Mouse (Mus musculus) limb, embryonic 10.5 days (tissue): ENCODE data around the gene Spink4. TPM values are rescaled to one million over a fixed set of nuclear protein-coding genes. Genes with fewer than 3 reads are reported as not detected.

Experiments used
- DNase-seq: peaks from one replicate; pipeline ENCODE4 v3.0.0-alpha.2; 2017; ENCODE audit warnings: low spot score
- H3K27ac ChIP-seq: fragments of 300-500 bp; sonication (generic); 2 replicates; pipeline ENCODE4 v1.5.1; 2016; ENCODE audit warnings: mild to moderate bottlenecking
- H3K27me3 ChIP-seq: fragments of 300-500 bp; sonication (generic); 2 replicates; pipeline ENCODE4 v1.6.1; 2016; ENCODE audit warnings: low read depth, mild to moderate bottlenecking; ENCODE audit not compliant: poor library complexity, severe bottlenecking
- H3K36me3 ChIP-seq: fragments of 300-500 bp; sonication (generic); 2 replicates; pipeline ENCODE4 v1.6.1; 2016; ENCODE audit warnings: mild to moderate bottlenecking, moderate library complexity
- H3K4me1 ChIP-seq: fragments of 300-500 bp; sonication (generic); 2 replicates; pipeline ENCODE4 v1.6.1; 2016
- H3K4me3 ChIP-seq: fragments of 300-500 bp; sonication (generic); 2 replicates; pipeline ENCODE4 v1.5.1; 2016; ENCODE audit warnings: mild to moderate bottlenecking, moderate library complexity
- H3K9me3 ChIP-seq: fragments of 300-500 bp; sonication (generic); replicated peaks from 2 replicates; pipeline ENCODE4 v1.6.1; 2016; ENCODE audit warnings: mild to moderate bottlenecking
- WGBS: fragments of 180-500 bp; shearing (Covaris S2); methylation state at CpG from one replicate; pipeline ENCODE4 v1.1.7; 2016; 5-methylcytosine and 5-hydroxymethylcytosine counted together
- polyA plus RNA-seq: library from polyadenylated mRNA; unstranded; fragments of >200 nt; fragmentation: Nextera tagmentation; extraction: Ambion mirVana; gene quantifications from 2 replicates; pipeline ENCODE4 v1.2.1, GENCODE M21; 2016

The Spink4 gene
- not detected in 2 replicates for polyA plus RNA-seq

DNA sequence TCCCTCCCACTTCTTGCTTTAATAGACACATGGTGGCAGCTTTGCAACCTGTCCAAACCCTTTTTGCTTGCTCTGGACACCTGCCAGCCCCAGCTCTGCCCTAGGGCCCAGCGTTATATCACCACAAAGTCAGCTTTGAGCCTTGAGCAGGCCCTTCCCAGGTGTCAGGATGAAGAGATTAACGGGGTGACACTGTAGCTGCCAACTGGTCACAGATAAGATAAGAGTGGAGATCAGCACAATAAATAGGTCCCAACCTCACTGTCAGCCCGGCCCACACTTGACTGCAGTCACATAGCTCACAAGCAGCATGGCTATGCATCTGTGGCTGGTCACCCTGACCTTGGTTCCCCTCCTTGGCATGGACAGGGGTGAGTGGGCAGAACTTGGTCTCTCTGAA is at the start of gene Spink4:
Spink4 (plus strand) TSS at position 268 of the 400 bp plus-strand sequence.
- Histone ChIP-seq H3K4me1 (no peaks in the 10 kb centered on the region), H3K9me3 (no peaks in the 10 kb centered on the region), H3K36me3 (no peaks in the 10 kb centered on the region), H3K4me3 (no peak within 1 kb of the TSS), H3K27ac (no peak within 1 kb of the TSS), H3K27me3 (no peaks in the 10 kb centered on the region)
- DNase-seq: no peak
- WGBS: 46% methylated on average over 3 of the region's 3 CpGs

DNA sequence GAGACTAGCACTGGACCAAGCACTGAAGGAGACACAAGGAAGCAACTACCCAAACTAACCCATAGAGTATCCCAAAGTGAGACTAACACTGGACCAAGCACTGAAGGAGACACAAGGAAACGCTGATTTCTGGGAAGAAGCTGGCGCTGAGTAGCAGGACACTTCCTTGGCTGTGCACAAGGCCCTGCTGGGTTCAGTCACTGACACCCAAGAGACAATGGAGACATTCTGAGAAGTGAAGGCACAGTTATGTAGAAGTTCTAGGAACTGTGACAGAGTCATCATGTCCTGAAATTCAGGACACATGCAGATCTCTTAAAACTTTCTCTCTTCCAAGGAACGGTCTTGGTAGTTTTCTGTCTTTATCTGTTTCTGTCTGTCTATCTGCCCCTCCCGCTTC is 49.6 kb upstream of the Spink4 start:
- Histone ChIP-seq H3K9me3 (no peaks in the 10 kb centered on the region), H3K4me3 (no peak overlapping the region), H3K27ac (no peak overlapping the region), H3K4me1 (peaks cover 29% of the 10 kb centered on the region), H3K36me3 (no peaks in the 10 kb centered on the region), H3K27me3 (no peaks in the 10 kb centered on the region)
- 90% methylated on average over 4 of the region's 4 CpGs for WGBS
- DNase-seq: no peak

GRCm38 (mm10) chr4:40872129-40872528 is 47.7 kb upstream of the Spink4 start:
- no peaks in the 10 kb centered on the region for H3K9me3 ChIP-seq
- peaks cover 43% of the 10 kb centered on the region for H3K4me1 ChIP-seq
- DNase-seq: no peak
- H3K36me3 ChIP-seq: no peaks in the 10 kb centered on the region
- WGBS: 94% methylated on average over 3 of the region's 3 CpGs
- no peak overlapping the region for H3K27ac ChIP-seq
- no peak overlapping the region for H3K4me3 ChIP-seq
- H3K27me3 ChIP-seq: no peaks in the 10 kb centered on the region

GRCm38 (mm10) chr4:40873320-40873719 is 46.5 kb upstream of the Spink4 start:
- 75% methylated on average over 2 of the region's 2 CpGs for WGBS
- Histone ChIP-seq H3K4me1 (peaks cover 52% of the 10 kb centered on the region), H3K9me3 (no peaks in the 10 kb centered on the region), H3K27me3 (no peaks in the 10 kb centered on the region), H3K27ac (peak overlapping the region; percentile 72), H3K4me3 (no peak overlapping the region), H3K36me3 (no peaks in the 10 kb centered on the region)
- no peak for DNase-seq

GRCm38 (mm10) chr4:40874151-40874600 is 45.7 kb upstream of the Spink4 start:
- Histone ChIP-seq H3K27ac (peak overlapping the region; percentile 72), H3K36me3 (no peaks in the 10 kb centered on the region), H3K4me3 (0 out of 2 replicates have a peak overlapping the region, but pooled peaks have one; percentile 18), H3K9me3 (no peaks in the 10 kb centered on the region), H3K4me1 (peaks cover 49% of the 10 kb centered on the region), H3K27me3 (no peaks in the 10 kb centered on the region)
- DNase-seq: peak; percentile 47
- 33% methylated on average over 6 of the region's 6 CpGs for WGBS

- Histone ChIP-seq H3K9me3 (no peaks in the 10 kb centered on the region), H3K27ac (peak overlapping the region; percentile 72), H3K36me3 (no peaks in the 10 kb centered on the region), H3K4me3 (no peak overlapping the region), H3K27me3 (no peaks in the 10 kb centered on the region), H3K4me1 (peaks cover 49% of the 10 kb centered on the region)
- no peak for DNase-seq
- WGBS: 82% methylated on average over 5 of the region's 5 CpGs
These were observed 44.9 kb upstream of the Spink4 start for GRCm38 (mm10) chr4:40874794-40875552.

- H3K4me3 ChIP-seq: no peak overlapping the region
- DNase-seq: no peak
- peaks cover 49% of the 10 kb centered on the region for H3K4me1 ChIP-seq
- peak overlapping the region; percentile 59; the same call in 1 of the 2 replicates for H3K27ac ChIP-seq
- no peaks in the 10 kb centered on the region for H3K9me3 ChIP-seq
- no peaks in the 10 kb centered on the region for H3K27me3 ChIP-seq
- no peaks in the 10 kb centered on the region for H3K36me3 ChIP-seq
- WGBS: 95% methylated on average over 20 of the region's 20 CpGs
These were observed 44.0 kb upstream of the Spink4 start for GRCm38 (mm10) chr4:40875842-40876241.

DNA sequence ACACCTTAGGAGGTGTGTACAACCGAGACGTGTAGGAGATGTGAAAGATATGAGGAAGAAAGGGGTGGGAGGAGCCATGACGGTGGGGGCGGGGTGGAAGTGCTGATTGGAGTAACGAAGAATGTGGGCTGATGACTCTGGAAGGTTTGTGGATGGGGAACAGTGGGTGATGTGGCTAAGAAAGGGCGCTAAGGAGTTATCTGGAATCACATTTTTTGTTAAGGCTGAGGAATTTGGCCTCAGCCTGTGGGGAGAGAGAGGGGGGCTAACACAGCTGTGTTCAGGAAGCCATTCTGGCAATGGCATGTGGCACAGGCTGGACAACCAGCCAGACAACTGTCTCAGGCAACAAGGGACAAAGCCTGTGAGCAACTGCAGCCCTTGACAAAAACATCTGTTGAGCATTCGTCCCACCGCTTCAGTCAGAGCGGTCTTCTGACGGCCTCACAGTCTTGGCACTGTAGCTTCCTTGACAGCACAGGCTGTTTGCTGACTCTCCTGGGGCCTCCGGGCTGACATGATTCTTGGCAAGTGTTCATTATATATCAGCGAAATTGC is 43.0 kb upstream of the Spink4 start:
- WGBS: 49% methylated on average over 12 of the region's 12 CpGs
- peak; percentile 46 for DNase-seq
- H3K4me3 ChIP-seq: no peak overlapping the region

GRCm38 (mm10) chr4:40877528-40877927 is 42.3 kb upstream of the Spink4 start:
- WGBS: 91% methylated on average over 5 of the region's 5 CpGs
- Histone ChIP-seq H3K27me3 (no peaks in the 10 kb centered on the region), H3K9me3 (no peaks in the 10 kb centered on the region), H3K36me3 (no peaks in the 10 kb centered on the region), H3K27ac (peak overlapping the region; percentile 79), H3K4me1 (peaks cover 49% of the 10 kb centered on the region), H3K4me3 (no peak overlapping the region)
- no peak for DNase-seq

More for the DNA sequence above, 43.0 kb upstream of the Spink4 start:
- peaks cover 49% of the 10 kb centered on the region for H3K4me1 ChIP-seq
- peak overlapping the region; percentile 79 for H3K27ac ChIP-seq
- no peaks in the 10 kb centered on the region for H3K27me3 ChIP-seq
- H3K9me3 ChIP-seq: no peaks in the 10 kb centered on the region
- H3K36me3 ChIP-seq: no peaks in the 10 kb centered on the region

DNA sequence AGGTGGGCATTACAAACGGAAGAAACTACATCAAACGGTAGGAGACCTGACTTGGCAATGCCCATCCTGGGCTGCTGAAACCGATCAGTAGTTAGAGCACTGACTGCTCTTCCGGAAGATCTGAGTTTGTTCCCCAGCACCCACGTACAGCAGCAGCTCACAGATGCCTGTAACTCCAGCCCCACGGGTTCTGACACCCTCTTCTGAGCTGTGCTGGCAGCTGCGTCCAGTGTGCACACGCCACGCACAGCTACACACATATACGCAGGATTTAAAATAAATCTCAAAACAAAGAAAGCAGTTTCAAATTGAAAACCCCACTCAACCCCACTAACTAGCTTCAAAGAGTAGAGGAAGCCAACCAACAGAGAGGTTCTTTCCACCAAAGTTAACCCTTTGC is 36.7 kb upstream of the Spink4 start:
- Histone ChIP-seq H3K4me3 (no peak overlapping the region), H3K27me3 (no peaks in the 10 kb centered on the region), H3K9me3 (no peaks in the 10 kb centered on the region), H3K27ac (no peak overlapping the region), H3K4me1 (no peaks in the 10 kb centered on the region), H3K36me3 (no peaks in the 10 kb centered on the region)
- WGBS: 92% methylated on average over 10 of the region's 10 CpGs
- DNase-seq: no peak

- WGBS: 86% methylated on average over 12 of the region's 12 CpGs
- no peak for DNase-seq
- no peaks in the 10 kb centered on the region for H3K36me3 ChIP-seq
- H3K27ac ChIP-seq: no peak overlapping the region
- H3K27me3 ChIP-seq: no peaks in the 10 kb centered on the region
- no peaks in the 10 kb centered on the region for H3K9me3 ChIP-seq
- H3K4me3 ChIP-seq: no peak overlapping the region
- no peaks in the 10 kb centered on the region for H3K4me1 ChIP-seq
These were observed 35.3 kb upstream of the Spink4 start for GRCm38 (mm10) chr4:40884282-40885165.

DNA sequence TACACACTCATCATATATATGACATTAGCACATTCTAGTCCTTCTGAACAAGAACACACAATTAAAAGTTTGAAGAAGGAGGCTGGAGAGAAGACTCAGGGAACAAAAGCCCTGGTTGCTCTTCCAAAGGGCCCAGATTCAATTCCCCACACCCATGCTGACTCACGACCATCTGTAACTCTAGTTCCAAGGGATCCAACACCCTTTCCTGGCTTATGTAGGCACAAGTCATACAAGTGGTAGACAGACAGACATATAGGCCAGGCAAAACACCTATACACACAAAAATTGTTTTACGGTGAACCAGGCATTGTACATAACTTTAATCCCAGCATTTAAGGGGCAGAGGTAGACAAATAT is 34.7 kb upstream of the Spink4 start:
- 82% methylated on average over 2 of the region's 2 CpGs for WGBS
- Histone ChIP-seq H3K36me3 (no peaks in the 10 kb centered on the region), H3K27me3 (no peaks in the 10 kb centered on the region)

GRCm38 (mm10) chr4:40885883-40886282 is 34.0 kb upstream of the Spink4 start:
- Histone ChIP-seq H3K27me3 (no peaks in the 10 kb centered on the region), H3K4me1 (no peaks in the 10 kb centered on the region), H3K27ac (no peak overlapping the region), H3K4me3 (no peak overlapping the region), H3K36me3 (no peaks in the 10 kb centered on the region), H3K9me3 (no peaks in the 10 kb centered on the region)
- DNase-seq: no peak
- WGBS: 87% methylated on average over 4 of the region's 4 CpGs

More for the DNA sequence above, 34.7 kb upstream of the Spink4 start:
- Histone ChIP-seq H3K9me3 (no peaks in the 10 kb centered on the region), H3K4me1 (no peaks in the 10 kb centered on the region), H3K4me3 (no peak overlapping the region), H3K27ac (no peak overlapping the region)
- no peak for DNase-seq
